Mouse (Mus musculus): Measurements from ENCODE around the gene Sergef.

Gene Sergef

DNA sequence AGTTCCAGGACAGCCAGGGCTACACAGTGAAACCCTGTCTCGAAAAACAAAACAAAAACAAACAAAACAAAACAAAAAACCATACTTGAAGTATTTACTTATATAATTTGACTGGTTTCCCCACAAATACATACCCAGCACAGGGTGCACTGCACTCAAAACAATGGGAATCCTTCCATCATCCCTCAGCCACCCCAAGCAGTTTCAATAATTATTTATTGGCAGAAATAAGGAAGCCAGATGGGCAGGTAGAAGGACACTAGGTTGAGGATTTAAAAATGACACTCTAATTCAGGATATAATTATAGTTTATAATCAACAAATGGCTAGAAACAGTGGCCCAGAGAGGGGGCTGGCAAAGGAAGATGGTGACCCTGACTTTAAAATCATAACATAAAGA lies 99.0 kb downstream of the Sergef start:
- DNase-seq (ENCODE audit: low spot score) = no peak

DNA sequence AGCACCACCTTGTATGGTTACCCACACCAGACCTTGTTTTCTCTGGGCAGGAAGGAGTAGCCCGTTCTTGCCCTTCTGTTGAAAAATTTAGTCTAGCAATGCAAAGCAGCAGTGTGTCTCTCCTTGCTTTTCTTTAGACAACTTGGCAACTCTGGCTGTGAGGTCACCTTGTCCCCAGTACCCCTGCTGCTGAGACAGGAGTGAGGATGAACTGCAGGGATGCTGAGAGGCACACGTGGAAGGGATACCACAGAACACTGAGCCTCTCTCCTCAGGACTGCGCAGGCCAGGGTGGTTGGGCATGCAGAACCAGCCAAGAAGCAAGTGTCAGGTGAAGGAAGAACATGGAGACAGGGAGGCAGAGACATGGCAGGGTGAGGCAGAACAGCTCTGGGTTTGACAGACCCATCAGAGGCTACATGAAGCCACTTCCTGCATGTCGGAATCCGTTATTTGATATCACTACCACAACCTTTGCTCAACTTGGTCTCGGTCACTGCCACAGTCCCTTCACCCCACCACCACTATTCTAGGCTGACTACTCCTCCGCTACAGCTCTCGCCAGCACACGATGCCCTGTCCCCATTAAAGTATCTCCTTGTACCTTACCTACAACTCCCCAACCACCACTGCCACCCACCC lies 103.0 kb downstream of the Sergef start:
- DNase-seq (ENCODE audit: low spot score) = no peak

DNA sequence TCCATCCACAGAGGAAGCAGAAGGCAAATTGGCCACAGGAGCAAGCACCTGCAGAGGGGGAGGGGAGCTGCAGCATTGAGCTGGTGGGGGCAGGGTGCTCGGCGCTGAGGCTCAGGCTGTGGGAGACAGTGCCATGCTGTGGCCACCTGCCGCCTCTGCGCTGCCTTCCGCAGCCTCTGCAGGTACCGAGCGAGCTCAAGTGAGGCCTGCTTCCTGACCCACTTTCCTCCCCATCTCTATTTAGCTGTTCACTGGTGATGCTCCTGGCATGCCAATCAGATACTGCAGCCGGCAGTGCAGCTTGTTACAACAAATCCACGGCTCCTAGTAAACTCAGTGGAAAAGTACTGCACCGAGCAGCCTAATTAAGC lies 104.2 kb downstream of the Sergef start:
- DNase-seq (ENCODE audit: low spot score) = peak; percentile 63

DNA sequence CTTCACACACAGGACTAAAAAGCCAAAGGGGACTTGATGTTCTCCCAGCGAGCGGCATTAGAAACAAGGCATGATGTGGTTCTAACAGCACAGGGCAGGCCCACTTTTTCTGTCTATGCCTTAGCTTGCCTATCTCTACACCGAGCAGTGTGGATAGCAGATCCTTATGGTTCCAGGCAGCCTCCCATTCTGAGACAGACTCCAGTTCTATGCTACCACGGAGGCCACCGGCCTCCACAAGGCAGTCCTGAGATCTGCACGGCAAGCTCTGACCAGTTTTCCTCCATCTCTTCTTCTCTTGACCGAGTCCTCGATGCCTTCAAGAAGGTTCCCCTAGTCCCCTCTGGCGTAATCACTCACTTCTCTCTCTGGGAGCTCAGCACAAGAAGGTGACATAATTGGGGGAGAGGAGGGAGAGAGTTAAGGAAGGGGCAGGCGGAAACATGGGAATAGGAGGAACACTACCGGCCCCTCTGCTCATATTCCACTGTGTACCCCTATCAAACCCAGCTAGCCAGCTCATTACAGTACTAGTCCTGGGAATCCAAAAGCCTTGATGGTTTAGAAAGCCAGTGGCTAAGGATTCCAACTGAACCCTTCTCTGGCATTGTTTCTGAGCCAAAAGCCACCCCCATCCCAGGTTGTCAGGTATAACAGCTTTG lies 104.7 kb downstream of the Sergef start:
- DNase-seq (ENCODE audit: low spot score) = no peak

DNA sequence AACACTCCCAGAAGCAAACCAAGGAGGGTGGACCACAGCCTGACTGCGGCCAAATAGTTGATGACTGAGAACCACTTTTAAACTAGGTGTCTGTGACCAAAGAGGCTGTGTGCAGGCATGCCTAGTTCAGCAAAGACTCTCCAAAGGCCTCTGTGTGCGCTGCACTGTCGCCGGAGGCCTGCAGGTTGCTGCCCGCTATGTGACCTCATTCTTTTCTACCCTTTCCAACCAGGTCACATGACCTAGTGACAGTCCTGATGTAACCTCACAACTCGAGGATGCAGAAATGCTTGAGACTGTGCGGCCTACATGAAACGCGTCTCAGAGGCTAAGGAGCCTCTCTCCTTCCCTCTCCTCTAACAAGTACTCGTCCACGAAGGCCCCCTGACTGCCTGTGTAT lies 106.1 kb downstream of the Sergef start:
- no peak for DNase-seq (ENCODE audit: low spot score)

DNA sequence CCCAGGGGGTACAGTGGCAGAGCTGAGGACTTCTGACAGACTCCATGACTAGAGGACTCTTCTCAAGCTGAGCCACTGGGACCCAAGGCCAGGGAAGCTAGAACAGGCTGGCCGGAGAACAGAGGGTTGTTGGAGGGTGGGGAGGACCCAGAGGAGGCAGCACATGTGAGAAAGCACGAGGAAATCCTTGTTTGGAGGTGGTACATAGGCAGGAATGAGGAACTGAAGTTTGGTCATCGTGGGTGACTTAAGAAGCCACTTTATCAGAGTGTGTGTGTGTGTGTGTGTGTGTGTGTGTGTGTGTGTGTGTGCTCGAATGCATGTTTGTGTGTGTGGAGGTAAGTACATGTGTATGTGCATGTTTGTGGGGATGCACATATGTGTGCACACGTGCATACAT lies 108.3 kb downstream of the Sergef start:
- no peak for DNase-seq (ENCODE audit: low spot score)

DNA sequence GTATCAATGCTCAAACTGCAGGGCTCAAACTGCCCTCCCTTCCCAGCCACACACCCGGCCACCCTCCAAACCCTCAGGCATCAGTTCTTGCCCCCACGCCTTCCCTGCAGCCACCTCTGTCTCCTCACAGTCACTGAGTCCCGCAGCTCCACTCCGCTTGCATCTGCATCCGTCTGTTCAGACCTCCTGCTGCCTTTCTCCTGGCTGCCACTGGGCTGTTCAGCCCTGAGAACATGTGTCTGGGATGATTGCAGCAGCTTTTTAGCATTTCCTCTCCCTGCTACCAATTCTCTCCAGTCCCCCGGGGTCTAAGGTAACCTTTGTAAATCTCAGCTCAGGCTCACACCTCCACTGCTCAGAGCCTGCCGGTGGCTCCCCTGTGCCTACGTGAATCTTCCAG lies 109.7 kb downstream of the Sergef start:
- no peak for DNase-seq (ENCODE audit: low spot score)

DNA sequence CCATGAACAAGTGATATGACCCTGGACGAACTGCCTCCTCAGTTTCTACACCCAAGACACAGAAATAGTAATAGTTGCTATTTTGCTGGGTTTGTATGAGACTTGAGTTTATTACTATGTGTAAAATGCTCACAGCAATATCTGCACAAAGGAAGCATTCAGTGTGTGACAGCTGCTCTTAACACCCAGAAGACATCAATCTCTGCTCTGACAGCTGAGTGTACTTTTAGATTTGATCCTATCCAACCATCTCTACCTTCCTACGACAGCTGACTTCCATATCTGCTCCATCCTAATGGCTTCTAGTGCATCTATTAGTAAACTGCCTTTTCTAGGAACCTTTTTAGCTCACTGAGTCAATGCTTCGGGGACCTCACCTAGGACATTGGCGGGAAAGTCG lies 110.3 kb downstream of the Sergef start:
- no peak for DNase-seq (ENCODE audit: low spot score)

DNA sequence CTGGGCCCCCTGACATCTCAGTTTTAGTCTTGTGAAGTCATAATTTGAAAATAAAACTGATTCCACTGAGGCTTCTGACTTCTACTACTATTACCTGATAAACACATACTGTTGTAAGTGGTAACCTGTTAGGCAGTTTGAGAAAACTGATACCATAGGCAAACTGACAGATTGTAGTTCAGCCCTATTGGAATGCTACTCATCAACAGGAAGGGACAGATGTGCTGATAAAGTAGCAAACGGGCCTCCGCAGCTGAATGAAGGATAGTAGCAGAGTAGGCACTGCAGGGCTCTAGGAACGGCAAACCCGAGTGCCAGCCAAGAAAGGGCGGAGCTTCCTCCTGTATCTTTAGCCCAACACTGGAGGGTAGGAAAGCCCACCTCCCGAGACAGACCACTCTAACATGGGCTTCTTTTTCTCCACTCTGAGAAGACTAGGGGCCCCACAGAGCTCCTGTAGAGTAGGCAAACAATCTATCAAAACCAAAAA lies 112.9 kb downstream of the Sergef start:
- no peak for DNase-seq (ENCODE audit: low spot score)

DNA sequence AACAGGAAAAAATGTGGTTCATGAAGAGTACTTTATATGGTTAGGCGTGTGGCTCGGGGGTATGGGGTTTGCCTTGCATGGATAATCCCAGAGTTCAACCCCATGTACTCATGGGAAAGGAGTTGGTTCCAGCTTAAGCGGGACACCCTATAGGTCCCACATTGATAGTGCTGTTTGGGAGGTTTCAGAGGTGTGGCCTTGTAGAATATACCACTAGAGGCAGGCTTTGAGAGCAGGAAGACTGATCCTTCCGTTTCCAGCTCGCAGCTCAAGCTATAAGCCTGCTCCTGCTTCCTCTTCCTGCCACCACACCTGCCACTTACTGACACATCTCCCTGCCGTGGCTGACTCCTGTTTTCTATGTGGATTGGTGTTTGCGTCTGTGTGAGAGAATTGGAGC lies 116.4 kb downstream of the Sergef start:
- DNase-seq (ENCODE audit: low spot score) = no peak

DNA sequence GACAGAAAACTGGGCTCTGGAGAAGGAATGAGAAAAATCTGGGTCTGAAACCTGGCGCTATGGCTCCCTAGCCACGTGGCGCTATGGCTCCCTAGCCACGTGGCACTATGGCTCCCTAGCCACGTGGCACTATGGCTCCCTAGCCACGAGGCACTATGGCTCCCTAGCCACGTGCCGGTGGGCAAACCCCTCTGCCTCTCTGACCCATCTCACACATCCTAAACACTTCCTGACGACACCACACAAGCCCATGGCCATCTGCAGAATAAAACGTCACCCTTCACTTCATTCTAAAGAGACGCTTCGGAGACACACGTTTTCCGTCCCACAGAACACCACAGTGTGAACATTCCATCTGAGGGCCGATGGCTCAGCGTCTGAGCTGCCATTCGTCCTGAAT lies 117.8 kb downstream of the Sergef start:
- DNase-seq (ENCODE audit: low spot score) = no peak

DNA sequence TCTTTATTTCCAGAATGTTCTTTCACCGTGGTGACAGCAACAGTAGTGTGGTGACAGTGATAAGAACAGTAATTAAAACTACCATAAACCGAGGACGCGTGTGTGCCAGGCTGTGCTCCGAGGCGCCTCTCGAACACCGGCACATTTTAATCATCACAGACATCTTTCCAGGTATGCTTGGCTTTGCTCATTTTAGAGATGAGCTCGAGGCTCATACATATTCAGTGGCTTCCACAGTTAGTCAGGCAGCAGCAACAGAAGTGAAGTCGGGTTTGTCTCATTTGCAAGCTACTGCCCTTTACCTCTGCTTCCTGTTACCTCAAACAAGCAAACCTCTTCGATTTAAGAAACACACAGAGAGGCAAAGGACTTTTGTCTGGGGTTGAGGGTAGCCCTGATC lies 120.5 kb downstream of the Sergef start:
- DNase-seq (ENCODE audit: low spot score) = no peak

DNA sequence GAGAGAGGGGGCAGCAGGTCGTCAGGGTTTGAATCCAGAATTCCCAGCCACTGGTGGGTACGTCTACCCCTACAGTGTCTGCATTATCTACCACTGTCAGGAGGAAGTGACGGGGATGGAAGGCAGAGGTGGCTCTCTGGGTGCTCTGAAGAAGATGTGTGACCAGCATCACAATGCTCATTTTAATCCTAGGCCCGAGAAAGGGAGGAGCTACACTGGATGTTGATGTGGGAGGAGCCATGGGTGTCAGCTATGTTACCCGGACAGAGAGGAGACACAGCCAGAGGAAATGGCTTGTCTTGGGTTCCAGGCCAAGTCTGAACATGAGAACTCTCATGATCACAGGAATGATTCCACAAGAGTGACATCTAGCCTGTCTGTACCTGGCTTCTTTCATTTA lies 122.4 kb downstream of the Sergef start:
- DNase-seq (ENCODE audit: low spot score) = no peak

DNA sequence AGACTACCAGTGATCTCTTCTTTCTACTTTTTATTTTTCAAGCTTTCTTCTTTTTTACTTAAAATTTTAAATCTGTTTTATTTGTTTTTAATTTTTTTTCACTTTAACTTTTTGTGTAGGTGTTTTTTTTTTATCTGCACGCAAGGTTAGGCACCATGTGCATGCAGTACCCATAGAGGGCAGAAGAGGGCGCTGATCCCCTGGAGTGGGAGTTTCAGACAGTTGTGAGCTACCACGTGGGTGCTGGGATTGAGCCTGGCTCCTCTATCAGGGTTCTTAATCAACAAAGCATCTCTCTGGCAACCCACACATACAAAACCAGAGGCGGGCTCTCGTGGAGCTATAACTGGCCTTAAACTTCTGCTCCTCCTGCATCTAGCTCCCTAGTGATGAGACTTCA lies 123.6 kb downstream of the Sergef start:
- no peak for DNase-seq (ENCODE audit: low spot score)

DNA sequence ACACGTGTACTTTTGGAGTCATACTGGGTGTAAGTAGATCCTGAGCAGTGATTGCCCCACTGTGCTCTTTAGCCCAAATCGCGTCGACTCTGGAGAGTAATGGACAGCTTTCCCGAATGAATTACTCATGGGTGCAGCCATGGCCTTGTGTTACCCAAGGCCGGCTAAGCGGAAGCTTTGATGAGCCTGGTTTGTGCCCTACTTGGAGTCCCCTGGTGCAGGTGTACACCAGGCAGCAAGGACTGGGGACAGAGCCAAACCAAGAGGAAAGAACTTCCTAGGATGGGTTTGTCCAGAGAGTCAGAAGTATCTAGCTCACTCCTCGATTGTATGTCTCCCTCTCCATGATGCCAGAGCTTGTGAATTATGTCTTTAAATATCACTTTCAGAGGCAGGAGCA lies 124.6 kb downstream of the Sergef start:
- no peak for DNase-seq (ENCODE audit: low spot score)

DNA sequence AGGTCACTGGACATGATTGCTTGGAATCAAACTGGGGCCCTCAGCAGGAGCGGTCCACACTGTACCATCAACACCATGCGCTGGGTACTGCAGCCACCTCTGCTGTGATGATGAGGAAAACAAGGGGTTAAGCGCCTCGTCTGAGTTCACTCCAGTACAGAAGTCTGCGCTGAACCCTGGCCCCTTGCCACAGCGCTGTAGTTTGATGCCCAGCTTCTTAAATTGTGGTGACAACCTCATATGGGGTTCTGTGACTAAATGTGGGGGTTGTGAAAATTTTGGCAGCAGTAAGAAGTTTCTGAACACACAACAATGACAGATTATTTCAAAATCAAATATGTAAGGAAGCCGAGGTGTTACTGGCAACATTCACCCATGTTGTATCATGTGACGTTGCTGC lies 126.0 kb downstream of the Sergef start:
- DNase-seq (ENCODE audit: low spot score) = peak; percentile 68

DNA sequence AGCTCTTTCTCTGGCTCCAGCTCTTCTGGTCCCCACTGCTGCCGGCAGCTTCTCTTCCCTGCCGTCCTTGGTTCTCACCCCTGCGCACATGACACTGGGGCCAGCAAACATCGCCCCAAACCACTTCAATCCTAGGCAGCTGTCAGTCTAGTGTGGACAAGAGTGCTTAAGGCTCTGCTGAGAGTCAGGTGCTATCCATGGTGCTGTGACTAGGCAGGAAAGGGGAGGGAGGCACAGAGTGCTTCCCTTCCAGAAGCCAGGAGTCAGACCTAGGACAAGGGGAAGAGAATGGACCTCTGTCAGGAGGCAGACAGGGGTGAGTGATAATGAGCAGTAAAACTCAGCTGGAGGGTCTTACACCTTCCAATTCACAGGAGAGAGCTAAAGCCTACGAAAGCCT lies 126.8 kb downstream of the Sergef start:
- DNase-seq (ENCODE audit: low spot score) = no peak

DNA sequence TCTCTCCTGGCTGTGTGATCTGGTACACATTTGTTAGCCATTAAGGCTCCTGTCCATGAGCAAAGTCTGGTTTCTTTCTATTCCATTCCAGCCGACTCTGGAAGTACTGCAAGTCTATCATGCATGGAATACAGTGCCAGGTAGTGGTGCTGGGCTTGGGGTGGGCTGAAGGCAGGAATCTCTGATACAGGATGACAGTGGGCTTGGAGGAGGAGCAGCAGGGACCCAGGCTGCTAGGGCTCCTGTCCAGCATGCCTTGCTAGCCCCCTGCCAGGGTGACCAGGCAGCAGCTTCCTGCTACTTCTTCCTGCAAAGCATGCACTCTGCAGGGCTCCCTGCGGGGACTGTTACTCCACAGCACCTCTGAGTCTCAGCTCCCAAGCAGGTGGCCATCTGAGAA lies 128.8 kb downstream of the Sergef start:
- DNase-seq (ENCODE audit: low spot score) = no peak

DNA sequence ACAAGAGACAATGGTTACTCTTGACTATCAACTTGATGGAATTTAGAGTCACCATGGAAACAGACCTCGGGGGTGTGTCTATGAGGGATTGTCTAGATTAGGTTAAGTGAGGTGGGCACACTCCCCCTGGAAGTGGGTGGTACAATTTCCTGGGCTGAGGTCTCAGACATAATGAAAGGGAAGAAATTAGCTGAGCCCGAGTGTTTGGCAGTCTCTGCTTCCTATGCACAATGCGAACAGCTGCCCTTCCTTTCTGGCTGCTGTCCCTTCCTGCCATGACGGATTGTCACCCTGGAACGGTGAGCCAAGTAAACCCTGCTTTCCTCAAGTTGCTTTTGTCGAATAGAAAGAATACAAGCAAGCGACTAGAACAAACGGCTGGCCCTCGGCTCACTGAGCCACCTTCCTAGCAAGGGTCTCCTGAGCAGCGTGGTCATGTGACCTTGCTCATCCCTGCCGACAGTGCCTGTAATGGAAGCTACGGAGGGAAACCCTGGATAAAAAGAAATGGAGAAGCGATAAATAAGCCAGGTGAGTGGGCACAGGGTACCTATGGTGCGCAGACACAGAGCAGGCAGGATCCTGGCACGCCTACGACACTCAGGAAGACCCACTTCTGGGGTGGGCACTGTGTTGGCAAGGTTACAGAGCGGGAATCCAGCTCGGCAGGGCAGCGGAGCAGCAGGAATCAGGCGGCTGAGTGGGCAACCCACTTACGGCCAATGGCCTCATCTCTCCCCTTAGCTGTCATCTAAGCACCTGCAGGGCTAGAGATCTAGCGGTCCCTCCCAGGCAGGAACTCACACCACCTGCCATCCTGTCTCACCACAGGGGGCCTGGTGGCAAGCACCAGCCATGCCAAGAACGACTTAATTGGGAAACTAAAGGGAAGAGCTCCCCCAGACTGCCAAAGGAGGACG lies 130.0 kb downstream of the Sergef start:
- peak; percentile 23 for DNase-seq (ENCODE audit: low spot score)

DNA sequence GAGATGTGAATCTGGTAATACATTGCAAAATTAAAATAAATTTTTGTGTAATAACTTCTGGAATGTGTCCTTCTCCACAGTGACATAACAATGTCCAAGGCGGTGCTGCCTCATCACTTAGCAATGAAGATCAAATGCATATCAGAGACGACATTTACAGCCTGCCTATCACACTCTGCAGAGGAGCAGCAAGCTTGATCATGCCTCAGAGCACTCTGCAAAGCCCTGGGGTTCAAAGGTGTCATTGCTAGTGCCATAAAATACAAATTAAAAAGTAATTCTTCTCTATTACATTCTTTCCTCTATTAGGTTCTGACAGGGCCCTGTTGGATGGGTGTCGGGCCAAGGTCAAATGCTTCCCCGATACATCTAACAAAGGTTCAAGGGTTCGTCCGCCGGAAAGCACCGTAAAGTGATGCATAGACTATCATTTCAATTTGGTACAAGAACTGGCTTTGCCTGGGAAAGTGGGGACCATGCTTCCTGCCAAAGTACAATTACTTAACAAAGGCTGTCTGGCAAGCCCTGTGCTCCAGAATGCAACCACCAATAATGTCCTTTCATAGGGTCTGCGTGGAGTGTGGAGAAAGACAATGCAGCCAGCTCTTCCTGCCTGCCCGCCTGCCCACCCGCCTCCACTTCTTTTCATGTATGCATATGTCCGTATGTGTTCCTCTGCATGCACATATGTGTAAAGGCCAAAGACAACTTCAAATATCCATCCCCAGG lies 130.9 kb downstream of the Sergef start:
- peak; percentile 13 for DNase-seq (ENCODE audit: low spot score)

DNA sequence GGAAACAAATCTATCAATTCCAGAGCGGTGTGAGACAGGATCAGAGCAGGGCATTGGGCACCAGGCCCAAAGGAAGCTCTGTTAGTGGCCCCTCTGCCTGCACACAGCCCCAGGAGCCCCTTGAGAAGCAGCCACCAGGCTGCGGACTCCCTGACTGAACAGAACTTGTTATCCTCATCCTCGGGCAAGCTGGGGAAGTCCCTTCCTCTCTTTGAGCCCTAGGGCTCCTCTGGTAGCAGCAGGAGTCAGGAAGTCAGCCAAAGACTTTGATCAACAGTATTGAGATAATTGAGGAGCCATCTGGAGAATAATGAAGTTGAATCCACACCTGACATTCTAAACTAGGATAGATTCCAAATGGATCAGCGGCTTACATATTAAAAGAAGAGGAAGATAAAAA lies 135.4 kb downstream of the Sergef start:
- DNase-seq (ENCODE audit: low spot score) = no peak

DNA sequence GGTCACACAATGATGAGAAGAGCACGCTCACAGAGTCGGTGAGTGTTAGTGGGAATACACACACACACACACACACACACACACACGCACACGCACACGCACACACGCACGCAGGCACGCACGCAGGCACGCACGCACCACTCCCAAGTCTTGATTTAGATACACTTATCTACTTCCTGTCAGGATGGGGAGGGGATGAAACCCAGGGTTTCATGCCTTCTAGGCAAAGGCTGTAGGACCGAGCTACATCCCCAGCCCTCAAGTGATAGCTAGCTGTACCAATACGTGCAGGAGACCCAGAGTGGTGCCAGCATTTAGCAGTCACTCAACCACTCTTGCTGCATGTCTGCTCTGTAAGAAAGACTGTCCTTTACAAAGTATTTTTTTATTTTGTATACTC lies 137.0 kb downstream of the Sergef start:
- no peak for DNase-seq (ENCODE audit: low spot score)

All from layer of hippocampus, adult 11-12 months (tissue).